Mouse (Mus musculus): ENCODE measurements around the gene Plekho1.

- TF ChIP-seq POLR2A (IDR thresholded peaks at IDR 0.05; ENCODE audit: borderline replicate concordance, low read depth, low read length) (no peak), CTCF (IDR thresholded peaks at IDR 0.05; ENCODE audit: low read depth, low read length) (no peak)
Observed at GRCm38 (mm10) chr3:96027145-96027544, 31.3 kb upstream of the Plekho1 start.

Measured in bone marrow macrophage, adult 2 months (primary cell).